ENCODE assay signal across 18 mouse cellular contexts in the genomic region with DNA sequence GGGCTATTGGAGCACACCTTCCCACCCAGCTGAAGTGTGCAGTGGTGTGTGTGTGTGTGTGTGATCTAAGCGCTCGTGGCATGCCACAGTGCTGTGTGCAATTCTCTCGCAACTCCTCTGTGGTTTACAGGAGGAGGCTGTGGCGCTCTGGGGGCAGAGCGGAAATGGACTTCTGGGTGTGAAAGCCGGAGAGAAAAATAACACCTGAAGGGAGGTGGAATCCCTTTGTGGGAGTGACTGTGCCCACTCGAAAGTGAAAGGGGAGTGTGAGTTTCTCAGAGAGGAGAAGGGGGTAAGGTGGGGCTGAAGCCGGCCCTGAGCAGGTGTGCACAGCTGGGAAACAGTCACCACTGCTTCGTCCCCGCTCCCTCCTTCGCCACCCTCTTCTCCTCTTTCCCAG.
A peak's percentile ranks its signal among the peaks of the same experiment; 100 is the strongest.
DNase-seq lines count a peak whose midpoint lies in the region; ATAC-seq lines count a peak whose summit lies in the region.
"Had no signal": no experiment of that assay in that cellular context is flagged by ENCODE, and none has a peak within 500 bp of the region (broad histone marks: within the 10 kb centered on the region; RNA-seq: fewer than 3 reads in every experiment).

No protein-coding gene starts in this region.

- no peak for DNase-seq in embryonic facial prominence, embryonic 14.5 days (ENCODE audit: low spot score)
- no peak for DNase-seq in embryonic facial prominence, embryonic 10.5 days (ENCODE audit: low spot score)
- no peak for DNase-seq in midbrain, embryonic 10.5 days (ENCODE audit: low spot score)
- peak; percentile 72 to 84 for DNase-seq in natural killer cell, adult 2 months (ENCODE audit: low spot score in 2 of 2)
- peak; percentile 38 for DNase-seq in thymus, postnatal 4 days
- DNase-seq in embryo, embryonic 10 days (ENCODE audit: low spot score), result no peak
- DNase-seq in retina, embryonic 14.5 days (ENCODE audit: low spot score), result no peak
- DNase-seq: cerebellum, postnatal 14 days; forebrain, postnatal 0 days; heart, postnatal 14 days; lung, postnatal 10 days; right cerebral cortex, postnatal 14 days had no signal

- H3K4me3 ChIP-seq in embryonic facial prominence, embryonic 14.5 days (ENCODE audit: low read depth, low read length), result no peak overlapping the region
- H3K4me3 ChIP-seq in embryonic facial prominence, embryonic 10.5 days, result no peak overlapping the region
- no peak overlapping the region for H3K4me3 ChIP-seq in midbrain, embryonic 10.5 days
- no peak overlapping the region for H3K4me3 ChIP-seq in midbrain, embryonic 15.5 days
- H3K4me3 ChIP-seq: hindbrain, embryonic 15.5 days; liver, embryonic 15.5 days; neural tube, embryonic 13.5 days had no signal

- H3K27ac ChIP-seq in embryonic facial prominence, embryonic 14.5 days (replicated peaks; ENCODE audit: low read depth, low read length), result no peak overlapping the region
- no peak overlapping the region for H3K27ac ChIP-seq in embryonic facial prominence, embryonic 10.5 days (replicated peaks)
- 0 out of 2 replicates have a peak overlapping the region, but pooled peaks have one; percentile 9 for H3K27ac ChIP-seq in midbrain, embryonic 10.5 days (replicated peaks)
- no peak overlapping the region for H3K27ac ChIP-seq in midbrain, embryonic 15.5 days
- H3K27ac ChIP-seq: hindbrain, embryonic 15.5 days; liver, embryonic 15.5 days; neural tube, embryonic 13.5 days had no signal

- no peaks in the 10 kb centered on the region for H3K27me3 ChIP-seq in embryonic facial prominence, embryonic 14.5 days (replicated peaks; ENCODE audit: control insufficient read depth, insufficient read depth, low read length)
- no peaks in the 10 kb centered on the region for H3K27me3 ChIP-seq in embryonic facial prominence, embryonic 10.5 days (replicated peaks; ENCODE audit: low read depth, poor library complexity, severe bottlenecking)
- H3K27me3 ChIP-seq in midbrain, embryonic 10.5 days (ENCODE audit: low read depth, poor library complexity, severe bottlenecking), result no peaks in the 10 kb centered on the region
- no peaks in the 10 kb centered on the region for H3K27me3 ChIP-seq in midbrain, embryonic 15.5 days (replicated peaks)
- H3K27me3 ChIP-seq: hindbrain, embryonic 15.5 days; liver, embryonic 15.5 days; neural tube, embryonic 13.5 days had no signal

- 87% methylated on average over 11 of the region's 11 CpGs for WGBS in embryonic facial prominence, embryonic 14.5 days
- 87% methylated on average over 11 of the region's 11 CpGs for WGBS in embryonic facial prominence, embryonic 10.5 days
- WGBS in midbrain, embryonic 10.5 days, result 86% methylated on average over 11 of the region's 11 CpGs
- 88% methylated on average over 11 of the region's 11 CpGs for WGBS in midbrain, embryonic 15.5 days

- no peaks in the 10 kb centered on the region for H3K36me3 ChIP-seq in embryonic facial prominence, embryonic 14.5 days (ENCODE audit: control insufficient read depth, insufficient read depth, low read length)
- H3K36me3 ChIP-seq in embryonic facial prominence, embryonic 10.5 days (replicated peaks), result peaks cover 24% of the 10 kb centered on the region; the same call in 1 of the 2 replicates
- H3K36me3 ChIP-seq in midbrain, embryonic 10.5 days, result peaks cover 27% of the 10 kb centered on the region; the same call in 1 of the 2 replicates
- H3K36me3 ChIP-seq in midbrain, embryonic 15.5 days (replicated peaks), result no peaks in the 10 kb centered on the region
- H3K36me3 ChIP-seq: hindbrain, embryonic 15.5 days; liver, embryonic 15.5 days; neural tube, embryonic 13.5 days had no signal

- H3K4me1 ChIP-seq in embryonic facial prominence, embryonic 14.5 days (ENCODE audit: control insufficient read depth, insufficient read depth, low read length), result no peaks in the 10 kb centered on the region
- no peaks in the 10 kb centered on the region; the same call in 1 of the 2 replicates for H3K4me1 ChIP-seq in embryonic facial prominence, embryonic 10.5 days
- peaks cover 16% of the 10 kb centered on the region for H3K4me1 ChIP-seq in midbrain, embryonic 10.5 days
- no peaks in the 10 kb centered on the region for H3K4me1 ChIP-seq in midbrain, embryonic 15.5 days
- H3K4me1 ChIP-seq: hindbrain, embryonic 15.5 days; liver, embryonic 15.5 days; neural tube, embryonic 13.5 days had no signal

- peak; percentile 37; the same call in 1 of the 2 replicates for ATAC-seq in embryonic facial prominence, embryonic 14.5 days (ENCODE audit: low read depth)
- no peak for ATAC-seq in midbrain, embryonic 15.5 days (replicated peaks)
- ATAC-seq: forebrain, postnatal 0 days; intestine, postnatal 0 days had no signal

- H3K9ac ChIP-seq in embryonic facial prominence, embryonic 14.5 days (ENCODE audit: low read depth, low read length), result no peak overlapping the region
- H3K9ac ChIP-seq in midbrain, embryonic 15.5 days, result no peak overlapping the region
- H3K9ac ChIP-seq: forebrain, postnatal 0 days; hindbrain, embryonic 15.5 days; liver, embryonic 15.5 days; neural tube, embryonic 13.5 days had no signal

- H3K9me3 ChIP-seq in embryonic facial prominence, embryonic 14.5 days (ENCODE audit: control insufficient read depth, low read length), result no peaks in the 10 kb centered on the region
- H3K9me3 ChIP-seq in embryonic facial prominence, embryonic 10.5 days, result 0 out of 2 replicates have a peak, but pooled peaks cover 3% of the 10 kb centered on the region
- H3K9me3 ChIP-seq in midbrain, embryonic 10.5 days (replicated peaks), result no peaks in the 10 kb centered on the region
- H3K9me3 ChIP-seq in midbrain, embryonic 15.5 days, result no peaks in the 10 kb centered on the region
- H3K9me3 ChIP-seq: hindbrain, embryonic 15.5 days; liver, embryonic 15.5 days; neural tube, embryonic 13.5 days had no signal

- no peak overlapping the region for H3K4me2 ChIP-seq in embryonic facial prominence, embryonic 14.5 days (ENCODE audit: low read depth, low read length)
- H3K4me2 ChIP-seq in midbrain, embryonic 15.5 days, result no peak overlapping the region
- H3K4me2 ChIP-seq: heart, embryonic 11.5 days; hindbrain, embryonic 15.5 days; liver, embryonic 15.5 days; neural tube, embryonic 13.5 days had no signal

Comparison
In these comparisons a context has a peak if more than half of its experiments do, and no peak if none do; other contexts are left out.
1. DNase-seq: peak in natural killer cell, adult 2 months (2 of 2) and thymus, postnatal 4 days (single experiment); none in embryonic facial prominence, embryonic 14.5 days (single experiment), embryonic facial prominence, embryonic 10.5 days (single experiment), midbrain, embryonic 10.5 days (single experiment), embryo, embryonic 10 days (single experiment) and retina, embryonic 14.5 days (single experiment).